Mouse (Mus musculus) testis, adult 2 months (tissue): ENCODE data around the gene Tapt1.

ENCODE experiments used
- CTCF ChIP-seq: fragments of 200-500 bp; IDR thresholded peaks from 2 replicates; pipeline ENCODE4 v1.5.1; 2012; ENCODE audit warnings: low read depth, mild to moderate bottlenecking, inconsistent platforms, low read length, moderate library complexity; ENCODE audit not compliant: control insufficient read depth, insufficient read depth, insufficient replicate concordance
- POLR2A ChIP-seq: fragments of 200-500 bp; IDR thresholded peaks from 2 replicates; pipeline ENCODE4 v1.6.1; 2012; ENCODE audit warnings: low read depth, mild to moderate bottlenecking, inconsistent platforms, low read length, moderate library complexity; ENCODE audit not compliant: control insufficient read depth

DNA sequence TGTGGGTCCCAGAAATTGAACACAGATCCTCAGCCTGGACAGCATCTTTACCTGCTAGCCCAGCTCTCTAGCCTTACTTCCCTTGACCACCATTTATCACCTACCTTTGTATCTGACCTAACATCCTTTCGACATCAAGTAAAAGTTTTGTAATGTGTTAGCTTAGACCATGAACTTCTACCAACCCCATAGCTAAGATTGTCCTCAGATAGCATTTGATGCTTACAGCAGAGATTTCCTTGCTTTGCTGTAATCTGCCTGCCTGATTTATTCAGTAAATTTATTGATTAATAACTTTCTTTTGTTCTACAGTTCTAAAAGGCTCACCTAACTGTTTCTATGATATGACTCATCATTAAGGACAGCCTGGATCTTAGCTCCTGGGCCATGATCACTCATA is 15.3 kb upstream of the Tapt1 start:
- TF ChIP-seq POLR2A (no peak), CTCF (no peak)
